Mouse (Mus musculus) liver, embryonic 14.5 days (tissue): ENCODE results near the gene Eif2b2. TPM values are rescaled to one million over a fixed set of nuclear protein-coding genes. Genes with fewer than 3 reads are reported as not detected.

Source experiments
- ATAC-seq: fragments of 200-750 bp; cut with Nextera tagmentation; 2 replicates; pipeline ENCODE4 v1.8.0; 2017; ENCODE audit warnings: moderate number of reproducible peaks, mild to moderate bottlenecking, moderate library complexity; ENCODE audit not compliant: insufficient read depth
- DNase-seq, 3 experiments: peaks; one replicate each; pipeline ENCODE4 v3.0.0-alpha.2; 2012 to 2013; ENCODE audit warnings: low read depth in 3 of 3, low spot score in 3 of 3
- H3K27ac ChIP-seq: fragments of 300-500 bp; sonication (generic); 2 replicates; pipeline ENCODE4 v1.5.1; 2014; ENCODE audit warnings: moderate library complexity, mild to moderate bottlenecking, control low read depth, inconsistent platforms
- H3K27me3 ChIP-seq: fragments of 300-500 bp; sonication (generic); 2 replicates; pipeline ENCODE4 v1.6.1; 2014; ENCODE audit warnings: mild to moderate bottlenecking, low read length, moderate library complexity; ENCODE audit not compliant: control insufficient read depth, insufficient read depth
- H3K36me3 ChIP-seq: fragments of 300-500 bp; sonication (generic); replicated peaks from 2 replicates; pipeline ENCODE4 v1.6.1; 2014; ENCODE audit warnings: low read depth; ENCODE audit not compliant: control insufficient read depth, insufficient read depth
- H3K4me1 ChIP-seq, 2 experiments: fragments of 200-500 bp in 1 of 2; fragments of 300-500 bp in 1 of 2; sonication (generic) in 1 of 2; replicated peaks; 2 replicates each; pipeline ENCODE4 v1.6.1; 2012 to 2014; ENCODE audit warnings: antibody characterized with exemption in 1 of 2, inconsistent platforms in 1 of 2, low read length in 1 of 2; ENCODE audit not compliant: control insufficient read depth in 2 of 2, insufficient read depth in 2 of 2
- H3K4me2 ChIP-seq: fragments of 300-500 bp; sonication (generic); 2 replicates; pipeline ENCODE4 v1.6.1; 2014; ENCODE audit warnings: low read depth, mild to moderate bottlenecking, control low read depth, moderate library complexity
- H3K4me3 ChIP-seq, 2 experiments: fragments of 200-500 bp in 1 of 2; fragments of 300-500 bp in 1 of 2; sonication (generic) in 1 of 2; 2 replicates each; pipeline ENCODE4 v1.5.1; 2012 to 2014; ENCODE audit warnings: low read depth in 2 of 2, low read length in 2 of 2, mild to moderate bottlenecking in 2 of 2, control low read depth in 1 of 2, inconsistent platforms in 1 of 2, moderate library complexity in 1 of 2; ENCODE audit not compliant: insufficient read depth in 1 of 2
- H3K9ac ChIP-seq: fragments of 300-500 bp; sonication (generic); replicated peaks from 2 replicates; pipeline ENCODE4 v1.6.1; 2014; ENCODE audit warnings: mild to moderate bottlenecking, control low read depth, moderate library complexity
- H3K9me3 ChIP-seq: fragments of 300-500 bp; sonication (generic); 2 replicates; pipeline ENCODE4 v1.6.1; 2016; ENCODE audit warnings: low read length, mixed read lengths; ENCODE audit not compliant: control insufficient read depth
- CTCF ChIP-seq: IDR thresholded peaks from 2 replicates; pipeline ENCODE4 v1.5.1; 2016; ENCODE audit warnings: antibody characterized with exemption, low read depth, control low read depth
- EP300 ChIP-seq: IDR thresholded peaks from 2 replicates; pipeline ENCODE4 v1.6.1; 2016; ENCODE audit warnings: antibody characterized with exemption, low read depth
- WGBS: fragments of 180-500 bp; shearing (Covaris S2); extraction: QIAGEN DNeasy Blood & Tissue Kit; methylation state at CpG from one replicate; pipeline ENCODE4 v1.1.7; 2014; ENCODE audit not compliant: insufficient replicate concordance; 5-methylcytosine and 5-hydroxymethylcytosine counted together
- polyA plus RNA-seq, 2 experiments: library from polyadenylated mRNA; depleted of rRNA in 1 of 2; stranded (reverse) in 1 of 2; unstranded in 1 of 2; fragments of >200 nt; fragmentation: Nextera tagmentation in 1 of 2; extraction: Ambion mirVana in 1 of 2; gene quantifications; 2 replicates each; pipeline versions ENCODE4 v1.2.1 to v1.2.3; 2012 to 2014

Eif2b2 gene
- polyA plus RNA-seq, 2 experiments: 39.9 to 47.8 TPM

- Histone ChIP-seq H3K27ac (no peak overlapping the region), H3K9ac (no peak overlapping the region), H3K27me3 (no peaks in the 10 kb centered on the region), H3K4me1 (no peaks in the 10 kb centered on the region), H3K9me3 (no peaks in the 10 kb centered on the region), H3K4me2 (no peak overlapping the region), H3K4me3 (no peak overlapping the region), H3K36me3 (no peaks in the 10 kb centered on the region)
- WGBS: 63% methylated on average over 8 of the region's 8 CpGs
- TF ChIP-seq CTCF: no peak
- TF ChIP-seq EP300: no peak
- no peak for ATAC-seq
- DNase-seq: no peak
Observed at GRCm38 (mm10) chr12:85197936-85198335, 21.3 kb upstream of the Eif2b2 start.

DNA sequence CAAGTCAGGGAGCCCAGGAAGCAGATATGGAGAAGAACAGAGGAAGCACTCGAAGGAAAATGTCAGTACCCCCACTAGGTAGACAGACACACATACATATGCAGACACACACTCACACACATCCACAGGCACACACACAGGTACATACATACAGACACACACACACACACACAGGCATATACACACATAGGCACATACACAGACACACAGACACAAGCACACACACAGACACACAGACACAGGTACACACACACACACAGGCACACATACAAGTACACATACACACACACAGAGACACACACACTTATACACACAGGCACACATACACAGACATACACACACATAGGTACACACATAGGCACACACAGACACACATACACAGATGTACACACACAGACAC, 19.3 kb upstream of the Eif2b2 start:
- Histone ChIP-seq H3K9ac (no peak overlapping the region), H3K27ac (no peak overlapping the region), H3K4me1 (no peaks in the 10 kb centered on the region), H3K36me3 (no peaks in the 10 kb centered on the region), H3K4me3 (no peak overlapping the region), H3K4me2 (no peak overlapping the region), H3K9me3 (no peaks in the 10 kb centered on the region), H3K27me3 (no peaks in the 10 kb centered on the region)
- DNase-seq (no peak), ATAC-seq (no peak)
- TF ChIP-seq CTCF (no peak), EP300 (no peak)
- WGBS: 58% methylated on average over 1 of the region's 1 CpGs

DNA sequence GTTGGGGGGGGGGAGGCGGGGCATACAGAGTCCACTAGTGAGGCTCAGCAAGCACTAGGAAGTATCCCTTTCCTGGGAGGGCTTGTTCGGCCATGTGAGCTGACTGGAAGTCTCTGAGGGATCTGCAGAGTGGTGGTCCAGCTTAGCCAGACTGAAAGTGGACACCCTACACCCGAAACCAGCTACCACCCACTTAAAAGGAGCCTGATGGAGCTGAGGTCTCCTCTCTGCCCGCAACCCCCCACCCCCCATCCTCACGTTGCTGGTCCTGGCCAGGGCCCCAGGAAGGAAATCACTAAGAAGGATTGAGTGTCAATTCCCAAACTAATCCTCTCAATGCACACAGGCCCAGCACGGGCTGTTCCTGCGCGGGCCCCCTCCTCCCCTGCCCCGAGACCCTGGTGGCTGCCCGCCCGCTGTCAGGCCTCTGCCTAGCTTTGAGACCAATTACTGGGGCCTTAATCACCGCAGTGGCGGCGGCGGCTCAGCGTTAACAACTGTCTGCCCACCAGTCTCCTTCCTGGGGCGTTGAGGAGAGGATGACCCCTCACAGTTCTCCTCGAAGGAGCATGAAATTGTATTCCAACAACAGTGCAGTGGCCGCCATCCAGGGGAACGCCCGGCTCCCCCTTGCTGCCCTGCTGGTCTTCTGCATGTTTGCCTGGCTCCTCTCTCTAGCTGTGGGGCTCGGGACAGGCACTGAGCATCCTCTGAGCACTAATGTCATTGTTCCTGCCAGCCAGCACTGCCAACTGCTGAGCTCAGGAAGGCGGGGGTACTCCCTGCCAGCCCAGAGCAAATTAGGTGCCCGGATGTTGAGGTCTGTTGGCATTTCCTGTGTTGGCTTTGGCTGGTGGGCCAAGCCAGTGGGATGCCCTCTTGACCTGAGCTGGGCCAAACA, 18.1 kb upstream of the Eif2b2 start:
- Histone ChIP-seq H3K9ac (no peak overlapping the region), H3K4me1 (no peaks in the 10 kb centered on the region), H3K27me3 (no peaks in the 10 kb centered on the region), H3K4me2 (no peak overlapping the region), H3K36me3 (no peaks in the 10 kb centered on the region), H3K27ac (no peak overlapping the region), H3K9me3 (no peaks in the 10 kb centered on the region), H3K4me3 (no peak overlapping the region)
- TF ChIP-seq EP300: no peak
- no peak for TF ChIP-seq CTCF
- 43% methylated on average over 24 of the region's 24 CpGs for WGBS
- DNase-seq (no peak), ATAC-seq (no peak)

DNA sequence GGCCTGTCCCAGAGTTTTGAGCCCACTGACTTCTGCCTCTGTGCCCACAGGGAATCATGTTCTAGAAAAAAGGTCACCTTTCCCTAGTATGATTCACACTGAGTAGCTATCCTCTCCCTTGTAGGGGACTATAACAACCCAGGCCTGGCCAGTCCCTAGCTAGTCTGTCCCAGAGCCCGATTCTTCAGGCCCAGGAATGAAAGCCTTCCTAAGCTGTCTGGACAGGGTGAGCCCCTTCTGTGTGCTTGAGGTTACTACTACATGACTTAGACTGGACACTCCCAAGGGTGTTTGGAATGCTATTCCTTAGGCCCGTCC, 17.5 kb upstream of the Eif2b2 start:
- no peak overlapping the region for H3K27ac ChIP-seq
- TF ChIP-seq EP300 (no peak), CTCF (no peak)
- no peak overlapping the region for H3K9ac ChIP-seq
- H3K4me3 ChIP-seq: no peak overlapping the region
- H3K9me3 ChIP-seq: no peaks in the 10 kb centered on the region
- no peaks in the 10 kb centered on the region for H3K27me3 ChIP-seq
- DNase-seq: no peak
- no peak for ATAC-seq
- 49% methylated on average over 2 of the region's 2 CpGs for WGBS
- H3K36me3 ChIP-seq: no peaks in the 10 kb centered on the region
- no peaks in the 10 kb centered on the region; a peak in 1 of 4 replicates for H3K4me1 ChIP-seq
- H3K4me2 ChIP-seq: no peak overlapping the region

GRCm38 (mm10) chr12:85202191-85202590, 17.1 kb upstream of the Eif2b2 start:
- Histone ChIP-seq H3K4me1 (no peaks in the 10 kb centered on the region; a peak in 1 of 4 replicates), H3K36me3 (no peaks in the 10 kb centered on the region), H3K9me3 (no peaks in the 10 kb centered on the region), H3K27ac (no peak overlapping the region), H3K4me3 (no peak overlapping the region), H3K4me2 (no peak overlapping the region), H3K9ac (no peak overlapping the region), H3K27me3 (no peaks in the 10 kb centered on the region)
- 74% methylated on average over 7 of the region's 7 CpGs for WGBS
- no peak for ATAC-seq
- TF ChIP-seq EP300 (no peak), CTCF (no peak)
- DNase-seq: no peak
